Mouse (Mus musculus): Measurements from ENCODE around the gene C1s2.

DNA sequence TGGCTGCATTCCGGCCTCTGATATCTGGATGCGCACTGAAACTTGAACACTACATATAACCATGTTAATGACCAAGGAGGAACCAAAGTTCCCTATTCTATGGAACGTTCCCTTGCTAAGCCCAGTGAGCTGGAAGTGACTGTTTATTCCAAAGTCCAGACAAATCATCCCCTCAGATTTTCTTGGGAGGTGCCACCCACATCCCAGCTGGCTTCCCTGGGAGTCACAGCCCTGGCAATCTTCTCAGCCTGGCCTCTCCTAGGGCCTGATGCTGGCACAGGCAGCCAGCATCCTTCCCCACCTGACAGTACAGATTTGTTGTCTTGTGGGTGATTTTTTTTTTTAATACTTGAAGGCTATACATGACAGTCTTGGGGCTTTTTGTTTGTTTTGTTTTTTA, 43.6 kb upstream of the C1s2 start:
- TF ChIP-seq CTCF (IDR thresholded peaks at IDR 0.05; ENCODE audit: extremely low read depth, insufficient read depth, insufficient read length, insufficient replicate concordance) (no peak), POLR2A (IDR thresholded peaks at IDR 0.05; ENCODE audit: low read depth, low read length) (no peak)
